In genomic region chr17:43611586-43611985, GRCm38 (mm10) we compare ENCODE assay signal across 10 mouse cellular contexts. TPM values are rescaled to one million over a fixed set of nuclear protein-coding genes. Genes with fewer than 3 reads are reported as not detected.
DNase-seq lines count a peak whose midpoint lies in the region; ATAC-seq and TF ChIP-seq lines count a peak whose summit lies in the region.
"Had no signal": no experiment of that assay in that cellular context is flagged by ENCODE, and none has a peak within 500 bp of the region (broad histone marks: within the 10 kb centered on the region; RNA-seq: fewer than 3 reads in every experiment).

No protein-coding gene starts in this region.

- no peaks in the 10 kb centered on the region for H3K27me3 ChIP-seq in kidney, adult 2 months (replicated peaks; ENCODE audit: control insufficient read depth, insufficient read depth, low read length)
- no peaks in the 10 kb centered on the region for H3K27me3 ChIP-seq in kidney, embryonic 14.5 days (ENCODE audit: control insufficient read depth, insufficient read depth, low read length)
- no peaks in the 10 kb centered on the region for H3K27me3 ChIP-seq in hindbrain, embryonic 14.5 days (ENCODE audit: control insufficient read depth, insufficient read depth, low read length)
- H3K27me3 ChIP-seq in midbrain, embryonic 15.5 days (replicated peaks): no peaks in the 10 kb centered on the region

- H3K36me3 ChIP-seq in kidney, adult 2 months (ENCODE audit: control insufficient read depth, insufficient read depth, low read length): no peaks in the 10 kb centered on the region
- no peaks in the 10 kb centered on the region for H3K36me3 ChIP-seq in kidney, embryonic 14.5 days (ENCODE audit: control insufficient read depth, insufficient read depth, low read length)
- H3K36me3 ChIP-seq in hindbrain, embryonic 14.5 days (replicated peaks; ENCODE audit: control insufficient read depth, insufficient read depth): no peaks in the 10 kb centered on the region
- no peaks in the 10 kb centered on the region for H3K36me3 ChIP-seq in midbrain, embryonic 15.5 days (replicated peaks)

- no peaks in the 10 kb centered on the region for H3K9me3 ChIP-seq in kidney, embryonic 14.5 days (ENCODE audit: control insufficient read depth, low read length)
- H3K9me3 ChIP-seq in hindbrain, embryonic 14.5 days (ENCODE audit: control insufficient read depth, low read length): no peaks in the 10 kb centered on the region
- H3K9me3 ChIP-seq in midbrain, embryonic 15.5 days: no peaks in the 10 kb centered on the region

- H3K4me3 ChIP-seq in kidney, adult 2 months (ENCODE audit: insufficient read depth, low read depth, low read length): no peak overlapping the region
- no peak overlapping the region for H3K4me3 ChIP-seq in kidney, embryonic 14.5 days (ENCODE audit: low read length)
- H3K4me3 ChIP-seq in hindbrain, embryonic 14.5 days (replicated peaks; ENCODE audit: low read length): no peak overlapping the region
- H3K4me3 ChIP-seq in midbrain, embryonic 15.5 days: no peak overlapping the region
- H3K4me3 ChIP-seq: erythroblast, embryonic 14.5 days; myocyte had no signal

- no peak for TF ChIP-seq POLR2A in kidney, adult 2 months (IDR thresholded peaks at IDR 0.05; ENCODE audit: low read depth, low read length)

- no peaks in the 10 kb centered on the region for H3K4me1 ChIP-seq in kidney, adult 2 months (ENCODE audit: control insufficient read depth, insufficient read depth, low read length)
- H3K4me1 ChIP-seq in kidney, embryonic 14.5 days (ENCODE audit: control insufficient read depth, insufficient read depth, low read length): no peaks in the 10 kb centered on the region
- H3K4me1 ChIP-seq in hindbrain, embryonic 14.5 days (replicated peaks; ENCODE audit: control insufficient read depth, insufficient read depth, low read length): no peaks in the 10 kb centered on the region
- no peaks in the 10 kb centered on the region for H3K4me1 ChIP-seq in midbrain, embryonic 15.5 days

- peak; percentile 75 for TF ChIP-seq CTCF in kidney, adult 2 months (conservative IDR thresholded peaks at IDR 0.05; ENCODE audit: insufficient read depth, insufficient read length, low read depth, low read length)

- no peak overlapping the region for H3K9ac ChIP-seq in kidney, embryonic 14.5 days (ENCODE audit: low read depth, low read length)
- no peak overlapping the region for H3K9ac ChIP-seq in hindbrain, embryonic 14.5 days
- no peak overlapping the region for H3K9ac ChIP-seq in midbrain, embryonic 15.5 days

- WGBS in kidney, adult 2 months: 13% methylated on average over 7 of the region's 7 CpGs
- WGBS in kidney, embryonic 14.5 days: 22% methylated on average over 7 of the region's 7 CpGs
- WGBS in hindbrain, embryonic 14.5 days: 26% methylated on average over 7 of the region's 7 CpGs
- WGBS in midbrain, embryonic 15.5 days: 18% methylated on average over 7 of the region's 7 CpGs

- H3K4me2 ChIP-seq in kidney, embryonic 14.5 days (replicated peaks; ENCODE audit: low read depth, low read length): no peak overlapping the region
- no peak overlapping the region for H3K4me2 ChIP-seq in hindbrain, embryonic 14.5 days (replicated peaks)
- no peak overlapping the region for H3K4me2 ChIP-seq in midbrain, embryonic 15.5 days

- ATAC-seq in kidney, embryonic 14.5 days (ENCODE audit: low FRiP score, low TSS enrichment): no peak
- ATAC-seq in hindbrain, embryonic 14.5 days (ENCODE audit: low FRiP score): peak; percentile 78
- peak; percentile 82 for ATAC-seq in midbrain, embryonic 15.5 days (replicated peaks)

- H3K27ac ChIP-seq in kidney, adult 2 months (ENCODE audit: insufficient read depth, low read depth, low read length): no peak overlapping the region
- no peak overlapping the region for H3K27ac ChIP-seq in kidney, embryonic 14.5 days (ENCODE audit: low read depth, low read length)
- no peak overlapping the region for H3K27ac ChIP-seq in hindbrain, embryonic 14.5 days
- H3K27ac ChIP-seq in midbrain, embryonic 15.5 days: no peak overlapping the region

- peak; percentile 46 for DNase-seq in kidney, adult 2 months
- DNase-seq in adrenal gland, postnatal 25 days: peak; percentile 26
- DNase-seq in embryo, embryonic 11.5 days (ENCODE audit: low read depth, low spot score): peak; percentile 72
- peak; percentile 92 for DNase-seq in hindbrain, embryonic 14.5 days (ENCODE audit: low spot score)
- DNase-seq in left cerebral cortex, postnatal 14 days (ENCODE audit: low spot score in 2 of 2): peak; percentile 55 to 75
- peak; percentile 37 for DNase-seq in thymus, postnatal 14 days

- intact Hi-C loops in left cerebral cortex, postnatal 14 days (cut with DNase I): loop anchor here (2.0 to 5.0 kb wide), 2 partner anchors 93 to 344 kb away; no protein-coding TSS in a partner anchor

RNA-seq across cellular contexts. Expression of gene Tdrd6, which starts 18.5 kb away (rescaled TPM):
- polyA plus RNA-seq in kidney, adult 2 months (2012; rRNA removed): 0.23 and 0.34 TPM in 2 replicates
- polyA plus RNA-seq in kidney, embryonic 14.5 days (2014; fragmentation: Nextera tagmentation; extraction: Ambion mirVana): 0.06 TPM in 1 of 2 replicates, not detected in the other
- total RNA-seq in adrenal gland, postnatal 25 days (2021): not detected in 2 replicates
- 0.50 and 0.56 TPM in 2 replicates for polyA plus RNA-seq in hindbrain, embryonic 14.5 days (2014; fragmentation: Nextera tagmentation; extraction: Ambion mirVana)
- under 1 TPM; 0.38 to 0.40 TPM for total RNA-seq in left cerebral cortex, postnatal 14 days (2021)
- polyA plus RNA-seq in midbrain, embryonic 15.5 days (2015; fragmentation: Nextera tagmentation; extraction: Ambion mirVana): 0.60 and 0.70 TPM in 2 replicates
- polyA plus RNA-seq: erythroblast, embryonic 14.5 days had no signal

RNA-seq across cellular contexts. Expression of gene Pla2g7, which starts 43.7 kb away (rescaled TPM):
- polyA plus RNA-seq in kidney, adult 2 months (2012; rRNA removed): 12.9 and 13.4 TPM in 2 replicates
- 73.1 and 75.2 TPM in 2 replicates for polyA plus RNA-seq in kidney, embryonic 14.5 days (2014; fragmentation: Nextera tagmentation; extraction: Ambion mirVana)
- total RNA-seq in adrenal gland, postnatal 25 days (2021): 8.3 and 9.9 TPM in 2 replicates
- 105 and 113 TPM in 2 replicates for polyA plus RNA-seq in hindbrain, embryonic 14.5 days (2014; fragmentation: Nextera tagmentation; extraction: Ambion mirVana)
- total RNA-seq in left cerebral cortex, postnatal 14 days (2021): 10 to 100 TPM; 60.4 to 65.9 TPM
- polyA plus RNA-seq in midbrain, embryonic 15.5 days (2015; fragmentation: Nextera tagmentation; extraction: Ambion mirVana): 14.5 and 22.4 TPM in 2 replicates
- polyA plus RNA-seq: erythroblast, embryonic 14.5 days had no signal

RNA-seq across cellular contexts. Expression of gene Slc25a27, which starts 55.4 kb away (rescaled TPM):
- 2.2 and 3.1 TPM in 2 replicates for polyA plus RNA-seq in kidney, adult 2 months (2012; rRNA removed)
- 12.6 and 12.7 TPM in 2 replicates for polyA plus RNA-seq in kidney, embryonic 14.5 days (2014; fragmentation: Nextera tagmentation; extraction: Ambion mirVana)
- total RNA-seq in adrenal gland, postnatal 25 days (2021): 6.3 and 6.6 TPM in 2 replicates
- 63.0 and 70.4 TPM in 2 replicates for polyA plus RNA-seq in hindbrain, embryonic 14.5 days (2014; fragmentation: Nextera tagmentation; extraction: Ambion mirVana)
- total RNA-seq in left cerebral cortex, postnatal 14 days (2021): 10 to 100 TPM; 40.2 to 42.5 TPM
- 124 and 140 TPM in 2 replicates for polyA plus RNA-seq in midbrain, embryonic 15.5 days (2015; fragmentation: Nextera tagmentation; extraction: Ambion mirVana)
- polyA plus RNA-seq: erythroblast, embryonic 14.5 days had no signal

RNA-seq across cellular contexts. Expression of gene Cyp39a1, which starts 55.6 kb away (rescaled TPM):
- 2.6 and 3.6 TPM in 2 replicates for polyA plus RNA-seq in kidney, adult 2 months (2012; rRNA removed)
- polyA plus RNA-seq in kidney, embryonic 14.5 days (2014; fragmentation: Nextera tagmentation; extraction: Ambion mirVana): 11.8 and 20.3 TPM in 2 replicates
- total RNA-seq in adrenal gland, postnatal 25 days (2021): 4.2 and 5.1 TPM in 2 replicates
- 11.1 and 12.3 TPM in 2 replicates for polyA plus RNA-seq in hindbrain, embryonic 14.5 days (2014; fragmentation: Nextera tagmentation; extraction: Ambion mirVana)
- total RNA-seq in left cerebral cortex, postnatal 14 days (2021): 1 to 10 TPM; 1.7 to 2.2 TPM
- 8.6 and 8.7 TPM in 2 replicates for polyA plus RNA-seq in midbrain, embryonic 15.5 days (2015; fragmentation: Nextera tagmentation; extraction: Ambion mirVana)
- polyA plus RNA-seq: erythroblast, embryonic 14.5 days had no signal

Comparison
In these comparisons a context has a peak if more than half of its experiments do, and no peak if none do; other contexts are left out.
1. DNase-seq: peak in every context shown above with its lines; median percentile 92 in hindbrain, embryonic 14.5 days; 72 in embryo, embryonic 11.5 days; 65 in left cerebral cortex, postnatal 14 days; 46 in kidney, adult 2 months; 37 in thymus, postnatal 14 days; 26 in adrenal gland, postnatal 25 days.